Mouse (Mus musculus) layer of hippocampus, adult 2 months (tissue): ENCODE measurements around the gene Plekhg6. TPM values are rescaled to one million over a fixed set of nuclear protein-coding genes. Genes with fewer than 3 reads are reported as not detected.

Experiments
- DNase-seq, 2 experiments: peaks; one replicate each; pipeline ENCODE4 v3.0.0; 2022; ENCODE audit warnings: low spot score in 2 of 2
- H3K27ac ChIP-seq: fragments of 200-600 bp; 2 replicates; pipeline ENCODE4 v1.8.1; 2022
- H3K4me3 ChIP-seq: fragments of 200-600 bp; 2 replicates; pipeline ENCODE4 v1.8.1; 2022; ENCODE audit warnings: mild to moderate bottlenecking
- CTCF ChIP-seq: fragments of 200-600 bp; conservative IDR thresholded peaks from 2 replicates; pipeline ENCODE4 v1.8.1; 2022; ENCODE audit warnings: antibody characterized with exemption, mild to moderate bottlenecking, moderate library complexity
- long read RNA-seq, 2 experiments: library from polyadenylated mRNA; stranded (forward); transcript quantifications; one replicate each; pipeline ENCODE4 v2.0.0; 2021; ENCODE audit warnings: borderline mapping rate in 2 of 2
- total RNA-seq, 2 experiments: library from RNA; stranded (reverse); gene quantifications; 2 replicates each; pipeline ENCODE4 v1.2.3; 2021

Plekhg6 gene
- under 1 TPM in 1 of 2 experiments, not detected in 1; 0.17 TPM for total RNA-seq
- long read RNA-seq, experiment 1, result 0 reads
- long read RNA-seq, experiment 2, result 0 reads

- no peak for TF ChIP-seq CTCF
- H3K4me3 ChIP-seq, result no peak within 1 kb of the TSS; the same call in 1 of the 2 replicates
Measured at GRCm38 (mm10) chr6:125380372-125381360, at the start of gene Plekhg6. TSS of gene Plekhg6 (minus strand) at chr6:125380793.

GRCm38 (mm10) chr6:125429741-125430140 is 49.1 kb upstream of the Plekhg6 start:
- no peak overlapping the region for H3K27ac ChIP-seq
- no peak overlapping the region for H3K4me3 ChIP-seq
- DNase-seq, result no peak
- TF ChIP-seq CTCF, result no peak

More at GRCm38 (mm10) chr6:125380372-125381360, at the start of gene Plekhg6:
- no peak for DNase-seq
- no peak within 1 kb of the TSS for H3K27ac ChIP-seq

GRCm38 (mm10) chr6:125426383-125427360 is 46.1 kb upstream of the Plekhg6 start:
- peak; percentile 89 for TF ChIP-seq CTCF
- H3K27ac ChIP-seq, result peak overlapping the region; percentile 85
- DNase-seq, result peak; percentile 74 to 87
- peak overlapping the region; percentile 54 for H3K4me3 ChIP-seq

GRCm38 (mm10) chr6:125425205-125426090 is 44.9 kb upstream of the Plekhg6 start:
- Histone ChIP-seq H3K27ac (no peak overlapping the region), H3K4me3 (no peak overlapping the region)
- no peak for DNase-seq
- no peak for TF ChIP-seq CTCF

GRCm38 (mm10) chr6:125424156-125424555 is 43.6 kb upstream of the Plekhg6 start:
- Histone ChIP-seq H3K4me3 (no peak overlapping the region), H3K27ac (no peak overlapping the region)
- no peak for TF ChIP-seq CTCF
- no peak for DNase-seq

GRCm38 (mm10) chr6:125423507-125423906 is 42.9 kb upstream of the Plekhg6 start:
- Histone ChIP-seq H3K27ac (no peak overlapping the region), H3K4me3 (no peak overlapping the region)
- no peak for TF ChIP-seq CTCF

GRCm38 (mm10) chr6:125423099-125423498 is 42.5 kb upstream of the Plekhg6 start:
- no peak overlapping the region for H3K4me3 ChIP-seq
- H3K27ac ChIP-seq, result no peak overlapping the region
- TF ChIP-seq CTCF, result no peak
- no peak for DNase-seq

More at GRCm38 (mm10) chr6:125423507-125423906, 42.9 kb upstream of the Plekhg6 start:
- DNase-seq, result no peak

GRCm38 (mm10) chr6:125422051-125422822 is 41.6 kb upstream of the Plekhg6 start:
- Histone ChIP-seq H3K4me3 (no peak overlapping the region), H3K27ac (no peak overlapping the region)
- no peak for TF ChIP-seq CTCF
- DNase-seq, result peak in 1 of 2 experiments; percentile 34

- Histone ChIP-seq H3K4me3 (no peak overlapping the region), H3K27ac (no peak overlapping the region)
- DNase-seq, result no peak
- no peak for TF ChIP-seq CTCF
Measured at GRCm38 (mm10) chr6:125420458-125421063, 40.0 kb upstream of the Plekhg6 start.

- H3K27ac ChIP-seq, result no peak overlapping the region
- H3K4me3 ChIP-seq, result no peak overlapping the region
- TF ChIP-seq CTCF, result peak; percentile 88
- peak; percentile 66 to 91 for DNase-seq
Measured at GRCm38 (mm10) chr6:125418744-125419143, 38.2 kb upstream of the Plekhg6 start.

GRCm38 (mm10) chr6:125413326-125413725 is 32.7 kb upstream of the Plekhg6 start:
- no peak for DNase-seq
- no peak overlapping the region for H3K4me3 ChIP-seq

More at GRCm38 (mm10) chr6:125413326-125413725, 32.7 kb upstream of the Plekhg6 start:
- no peak overlapping the region for H3K27ac ChIP-seq
- no peak for TF ChIP-seq CTCF
